Mouse (Mus musculus): Measurements from ENCODE around the gene Mrpl22. TPM values are rescaled to one million over a fixed set of nuclear protein-coding genes. Genes with fewer than 3 reads are reported as not detected.

Mrpl22 gene
- polyA plus RNA-seq (2016; fragmentation: Nextera tagmentation; extraction: Ambion mirVana): 125 and 126 TPM in 2 replicates

GRCm38 (mm10) chr11:58171459-58172091 lies at the start of gene Mrpl22:
Gene Mrpl22 (plus strand): TSS chr11:58171661.
- under 1% methylated on average over 34 of the region's 34 CpGs for WGBS
- 0 out of 2 replicates have a peak within 1 kb of the TSS, but pooled peaks have one; percentile 2 for H3K27ac ChIP-seq
- peaks cover 12% of the 10 kb centered on the region; the same call in 1 of the 2 replicates for H3K4me1 ChIP-seq

DNA sequence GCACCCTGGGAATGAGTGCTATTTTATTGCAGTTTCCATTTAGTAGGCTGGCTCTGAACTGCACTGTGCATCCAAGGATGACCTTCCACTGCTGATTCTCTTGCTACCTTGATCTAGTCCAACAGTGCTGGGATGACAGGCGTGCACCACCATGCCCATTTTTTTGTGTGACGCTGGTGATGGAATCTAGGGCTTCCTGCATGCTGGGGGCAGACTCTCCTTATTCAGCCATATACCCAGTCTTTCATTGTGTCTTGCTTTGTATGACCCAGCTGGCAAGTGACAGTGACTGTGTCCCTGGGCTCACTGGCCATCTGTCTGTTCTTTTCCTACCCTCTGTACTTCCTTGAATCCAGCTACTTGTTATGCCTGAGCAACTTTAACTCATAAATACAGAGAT lies 47.8 kb upstream of the Mrpl22 start:
- WGBS: 92% methylated on average over 2 of the region's 2 CpGs
- Histone ChIP-seq H3K36me3 (peaks cover 93% of the 10 kb centered on the region), H3K27ac (no peak overlapping the region)

More at GRCm38 (mm10) chr11:58171459-58172091, at the start of gene Mrpl22:
- Histone ChIP-seq H3K9ac (peak within 1 kb of the TSS; percentile 57), H3K9me3 (no peaks in the 10 kb centered on the region), H3K27me3 (no peaks in the 10 kb centered on the region), H3K36me3 (peaks cover 32% of the 10 kb centered on the region), H3K4me2 (replicated peaks) (peak within 1 kb of the TSS; percentile 79), H3K4me3 (peak within 1 kb of the TSS; percentile 58)
- ATAC-seq (ENCODE audit: insufficient number of reproducible peaks, insufficient read depth, low FRiP score, low TSS enrichment): no peak

GRCm38 (mm10) chr11:58125021-58125420 lies 46.4 kb upstream of the Mrpl22 start:
- Histone ChIP-seq H3K27me3 (no peaks in the 10 kb centered on the region), H3K36me3 (peaks cover 94% of the 10 kb centered on the region), H3K4me2 (replicated peaks) (no peak overlapping the region), H3K4me3 (no peak overlapping the region), H3K9ac (no peak overlapping the region), H3K9me3 (no peaks in the 10 kb centered on the region), H3K27ac (no peak overlapping the region), H3K4me1 (no peaks in the 10 kb centered on the region)
- 92% methylated on average over 11 of the region's 11 CpGs for WGBS
- ATAC-seq (ENCODE audit: insufficient number of reproducible peaks, insufficient read depth, low FRiP score, low TSS enrichment): no peak

More for the DNA sequence above, 47.8 kb upstream of the Mrpl22 start:
- Histone ChIP-seq H3K4me3 (no peak overlapping the region), H3K9ac (no peak overlapping the region), H3K9me3 (no peaks in the 10 kb centered on the region), H3K4me1 (no peaks in the 10 kb centered on the region), H3K27me3 (no peaks in the 10 kb centered on the region), H3K4me2 (replicated peaks) (no peak overlapping the region)
- ATAC-seq (ENCODE audit: insufficient number of reproducible peaks, insufficient read depth, low FRiP score, low TSS enrichment): no peak

- H3K4me1 ChIP-seq: no peaks in the 10 kb centered on the region
- no peak overlapping the region for H3K27ac ChIP-seq
- H3K9me3 ChIP-seq: no peaks in the 10 kb centered on the region
- ATAC-seq (ENCODE audit: insufficient number of reproducible peaks, insufficient read depth, low FRiP score, low TSS enrichment): no peak
- WGBS: 74% methylated on average over 7 of the region's 7 CpGs
- no peak overlapping the region for H3K9ac ChIP-seq
- H3K4me3 ChIP-seq: no peak overlapping the region
- no peaks in the 10 kb centered on the region for H3K27me3 ChIP-seq
- no peak overlapping the region for H3K4me2 ChIP-seq (replicated peaks)
- peaks cover 93% of the 10 kb centered on the region for H3K36me3 ChIP-seq
Observed at GRCm38 (mm10) chr11:58126397-58127160, 44.9 kb upstream of the Mrpl22 start.

- ATAC-seq (ENCODE audit: insufficient number of reproducible peaks, insufficient read depth, low FRiP score, low TSS enrichment): no peak
- no peak overlapping the region for H3K27ac ChIP-seq
- H3K4me1 ChIP-seq: no peaks in the 10 kb centered on the region
- no peak overlapping the region for H3K9ac ChIP-seq
- H3K4me2 ChIP-seq (replicated peaks): no peak overlapping the region
- no peaks in the 10 kb centered on the region for H3K27me3 ChIP-seq
- H3K9me3 ChIP-seq: no peaks in the 10 kb centered on the region
- peaks cover 96% of the 10 kb centered on the region for H3K36me3 ChIP-seq
- no peak overlapping the region for H3K4me3 ChIP-seq
- 87% methylated on average over 2 of the region's 2 CpGs for WGBS
Observed at GRCm38 (mm10) chr11:58127544-58127943, 43.9 kb upstream of the Mrpl22 start.

- Histone ChIP-seq H3K36me3 (peaks cover 89% of the 10 kb centered on the region), H3K9ac (no peak overlapping the region), H3K4me2 (replicated peaks) (no peak overlapping the region), H3K27ac (no peak overlapping the region), H3K4me3 (no peak overlapping the region), H3K4me1 (no peaks in the 10 kb centered on the region), H3K9me3 (no peaks in the 10 kb centered on the region), H3K27me3 (no peaks in the 10 kb centered on the region)
- 86% methylated on average over 6 of the region's 6 CpGs for WGBS
- no peak for ATAC-seq (ENCODE audit: insufficient number of reproducible peaks, insufficient read depth, low FRiP score, low TSS enrichment)
Observed at GRCm38 (mm10) chr11:58129302-58129843, 42.1 kb upstream of the Mrpl22 start.

GRCm38 (mm10) chr11:58132026-58132425 lies 39.4 kb upstream of the Mrpl22 start:
- 95% methylated on average over 3 of the region's 3 CpGs for WGBS
- H3K27ac ChIP-seq: no peak overlapping the region
- no peak overlapping the region for H3K4me2 ChIP-seq (replicated peaks)
- peaks cover 92% of the 10 kb centered on the region for H3K36me3 ChIP-seq
- ATAC-seq (ENCODE audit: insufficient number of reproducible peaks, insufficient read depth, low FRiP score, low TSS enrichment): no peak
- H3K4me3 ChIP-seq: no peak overlapping the region
- no peaks in the 10 kb centered on the region for H3K9me3 ChIP-seq
- H3K4me1 ChIP-seq: no peaks in the 10 kb centered on the region
- H3K9ac ChIP-seq: no peak overlapping the region
- no peaks in the 10 kb centered on the region for H3K27me3 ChIP-seq

DNA sequence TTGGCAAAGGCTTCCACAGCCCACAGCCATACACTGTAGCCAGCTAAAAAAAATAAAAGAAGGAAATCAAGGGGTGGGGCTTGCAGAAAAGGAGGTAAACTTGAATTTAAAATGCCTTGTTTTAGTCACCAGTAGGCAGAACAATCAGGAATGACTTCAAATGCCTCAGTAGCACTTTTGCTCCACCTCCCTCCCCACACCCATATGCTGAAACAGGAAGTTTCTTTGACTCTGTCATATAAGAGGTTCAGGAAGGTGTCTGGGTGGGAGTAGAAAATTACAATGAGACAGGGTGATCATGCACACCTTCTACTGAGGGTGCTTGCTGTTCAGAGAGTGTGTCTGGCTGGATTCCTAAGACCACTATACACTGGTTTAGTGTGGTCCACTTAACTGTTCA lies 36.6 kb upstream of the Mrpl22 start:
- peaks cover 86% of the 10 kb centered on the region for H3K36me3 ChIP-seq
- no peaks in the 10 kb centered on the region for H3K9me3 ChIP-seq
- no peak for ATAC-seq (ENCODE audit: insufficient number of reproducible peaks, insufficient read depth, low FRiP score, low TSS enrichment)
- H3K9ac ChIP-seq: no peak overlapping the region
- no peaks in the 10 kb centered on the region for H3K4me1 ChIP-seq
- H3K4me2 ChIP-seq (replicated peaks): no peak overlapping the region
- H3K27ac ChIP-seq: no peak overlapping the region
- H3K27me3 ChIP-seq: no peaks in the 10 kb centered on the region
- H3K4me3 ChIP-seq: no peak overlapping the region

DNA sequence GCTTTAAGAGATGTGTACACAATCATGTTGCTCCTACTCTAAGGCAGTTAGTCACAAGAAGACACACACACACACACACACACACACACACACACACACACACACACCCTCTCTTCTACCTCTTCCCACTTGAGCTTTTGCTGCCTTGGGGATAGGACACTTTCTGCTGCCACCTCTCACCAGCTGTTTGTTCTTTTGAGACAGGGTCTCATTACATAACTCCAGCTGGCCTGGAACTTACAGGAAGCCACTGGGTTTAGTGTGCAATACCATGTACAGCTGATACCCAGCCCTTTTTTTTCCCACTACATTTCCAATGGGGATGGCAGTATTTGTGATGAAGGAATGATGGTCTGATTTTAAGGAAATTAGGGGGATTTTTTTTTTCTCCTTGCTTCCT lies 36.2 kb upstream of the Mrpl22 start:
- H3K36me3 ChIP-seq: peaks cover 85% of the 10 kb centered on the region

GRCm38 (mm10) chr11:58136677-58137076 lies 34.8 kb upstream of the Mrpl22 start:
- Histone ChIP-seq H3K27me3 (no peaks in the 10 kb centered on the region), H3K4me1 (no peaks in the 10 kb centered on the region), H3K9me3 (no peaks in the 10 kb centered on the region), H3K4me3 (no peak overlapping the region), H3K4me2 (replicated peaks) (no peak overlapping the region), H3K27ac (no peak overlapping the region), H3K36me3 (peaks cover 85% of the 10 kb centered on the region), H3K9ac (no peak overlapping the region)
- ATAC-seq (ENCODE audit: insufficient number of reproducible peaks, insufficient read depth, low FRiP score, low TSS enrichment): no peak
- WGBS: 91% methylated on average over 6 of the region's 6 CpGs

More for the DNA sequence above, 36.2 kb upstream of the Mrpl22 start:
- no peak overlapping the region for H3K4me2 ChIP-seq (replicated peaks)
- no peaks in the 10 kb centered on the region for H3K9me3 ChIP-seq
- no peak for ATAC-seq (ENCODE audit: insufficient number of reproducible peaks, insufficient read depth, low FRiP score, low TSS enrichment)
- H3K4me1 ChIP-seq: no peaks in the 10 kb centered on the region
- H3K4me3 ChIP-seq: no peak overlapping the region
- no peaks in the 10 kb centered on the region for H3K27me3 ChIP-seq
- H3K27ac ChIP-seq: no peak overlapping the region
- H3K9ac ChIP-seq: no peak overlapping the region

GRCm38 (mm10) chr11:58138821-58139220 lies 32.6 kb upstream of the Mrpl22 start:
- Histone ChIP-seq H3K9ac (no peak overlapping the region), H3K36me3 (peaks cover 88% of the 10 kb centered on the region), H3K9me3 (no peaks in the 10 kb centered on the region), H3K4me1 (no peaks in the 10 kb centered on the region), H3K4me3 (no peak overlapping the region), H3K27ac (no peak overlapping the region), H3K27me3 (no peaks in the 10 kb centered on the region), H3K4me2 (replicated peaks) (no peak overlapping the region)
- no peak for ATAC-seq (ENCODE audit: insufficient number of reproducible peaks, insufficient read depth, low FRiP score, low TSS enrichment)
- WGBS: 94% methylated on average over 11 of the region's 11 CpGs

DNA sequence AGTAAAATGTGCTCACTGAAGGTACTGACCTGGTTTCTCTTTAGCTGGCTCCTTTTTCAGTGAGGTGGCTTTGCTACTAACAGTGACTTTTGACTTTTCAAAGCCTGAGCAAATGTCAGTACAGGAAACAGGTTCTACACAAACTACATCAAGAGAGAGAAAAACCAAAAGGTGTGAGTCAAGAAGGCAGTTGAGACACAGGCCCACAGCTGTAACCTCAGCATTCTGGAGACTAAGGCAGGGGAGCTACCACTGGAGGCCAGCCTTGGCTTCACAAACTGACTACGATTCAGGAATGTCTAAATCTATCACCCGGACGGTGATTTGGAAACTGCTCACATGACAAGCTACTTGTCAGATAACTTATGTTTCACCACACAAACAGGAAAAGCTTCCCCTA lies 32.0 kb upstream of the Mrpl22 start:
- ATAC-seq (ENCODE audit: insufficient number of reproducible peaks, insufficient read depth, low FRiP score, low TSS enrichment): no peak
- H3K4me1 ChIP-seq: no peaks in the 10 kb centered on the region
- H3K9ac ChIP-seq: no peak overlapping the region
- no peak overlapping the region for H3K27ac ChIP-seq
- no peak overlapping the region for H3K4me3 ChIP-seq
- H3K36me3 ChIP-seq: peaks cover 88% of the 10 kb centered on the region
- H3K9me3 ChIP-seq: no peaks in the 10 kb centered on the region
- H3K4me2 ChIP-seq (replicated peaks): no peak overlapping the region
- H3K27me3 ChIP-seq: no peaks in the 10 kb centered on the region
- 89% methylated on average over 3 of the region's 3 CpGs for WGBS
